Mouse (Mus musculus): Measurements from ENCODE around the gene Fgf12. TPM values are rescaled to one million over a fixed set of nuclear protein-coding genes. Genes with fewer than 3 reads are reported as not detected.
A peak's percentile ranks its signal among the peaks of the same experiment; 100 is the strongest.

Fgf12 gene
- total and polyA plus RNA-seq, 2 experiments from 2014 or later = 56.9 to 64.0 TPM

- TF ChIP-seq CTCF (IDR thresholded peaks at IDR 0.05) = no peak
- Histone ChIP-seq H3K27me3 (ENCODE audit: insufficient read depth, low read length) (no peaks in the 10 kb centered on the region), H3K27ac (ENCODE audit: low read depth, low read length) (no peak overlapping the region), H3K36me3 (ENCODE audit: insufficient read depth, low read length) (no peaks in the 10 kb centered on the region), H3K4me2 (ENCODE audit: low read depth, low read length, poor library complexity, severe bottlenecking) (no peak overlapping the region), H3K9me3 (ENCODE audit: low read length) (no peaks in the 10 kb centered on the region), H3K9ac (replicated peaks; ENCODE audit: low read length, poor library complexity, severe bottlenecking) (no peak overlapping the region), H3K4me3 (ENCODE audit: low read depth, low read length) (no peak overlapping the region), H3K4me1 (ENCODE audit: insufficient read depth, low read length) (no peaks in the 10 kb centered on the region)
- WGBS = 91% methylated on average over 5 of the region's 5 CpGs
- ATAC-seq (ENCODE audit: low FRiP score) = no peak
- DNase-seq (ENCODE audit: low spot score) = no peak
Observed at GRCm38 (mm10) chr16:28215930-28216329, 536.9 kb downstream of the Fgf12 start.

GRCm38 (mm10) chr16:28212411-28212810 lies 540.5 kb downstream of the Fgf12 start:
- no peaks in the 10 kb centered on the region for H3K9me3 ChIP-seq (ENCODE audit: low read length)
- no peaks in the 10 kb centered on the region for H3K4me1 ChIP-seq (ENCODE audit: insufficient read depth, low read length)
- H3K4me3 ChIP-seq (ENCODE audit: low read depth, low read length) = no peak overlapping the region
- no peak for TF ChIP-seq CTCF (IDR thresholded peaks at IDR 0.05)
- no peak for DNase-seq (ENCODE audit: low spot score)
- no peak overlapping the region for H3K4me2 ChIP-seq (ENCODE audit: low read depth, low read length, poor library complexity, severe bottlenecking)
- H3K27me3 ChIP-seq (ENCODE audit: insufficient read depth, low read length) = no peaks in the 10 kb centered on the region
- ATAC-seq (ENCODE audit: low FRiP score) = no peak
- no peak overlapping the region for H3K9ac ChIP-seq (replicated peaks; ENCODE audit: low read length, poor library complexity, severe bottlenecking)
- WGBS = 75% methylated on average over 1 of the region's 1 CpGs
- no peak overlapping the region for H3K27ac ChIP-seq (ENCODE audit: low read depth, low read length)
- no peaks in the 10 kb centered on the region for H3K36me3 ChIP-seq (ENCODE audit: insufficient read depth, low read length)

GRCm38 (mm10) chr16:28156443-28156842 lies 596.4 kb downstream of the Fgf12 start:
- Histone ChIP-seq H3K4me3 (ENCODE audit: low read depth, low read length) (no peak overlapping the region), H3K4me1 (ENCODE audit: insufficient read depth, low read length) (no peaks in the 10 kb centered on the region), H3K4me2 (ENCODE audit: low read depth, low read length, poor library complexity, severe bottlenecking) (no peak overlapping the region), H3K9ac (replicated peaks; ENCODE audit: low read length, poor library complexity, severe bottlenecking) (no peak overlapping the region), H3K36me3 (ENCODE audit: insufficient read depth, low read length) (no peaks in the 10 kb centered on the region), H3K27ac (ENCODE audit: low read depth, low read length) (no peak overlapping the region), H3K27me3 (ENCODE audit: insufficient read depth, low read length) (no peaks in the 10 kb centered on the region), H3K9me3 (ENCODE audit: low read length) (no peaks in the 10 kb centered on the region)
- WGBS = 92% methylated on average over 2 of the region's 2 CpGs
- DNase-seq (ENCODE audit: low spot score) = no peak
- ATAC-seq (ENCODE audit: low FRiP score) = no peak
- TF ChIP-seq CTCF (IDR thresholded peaks at IDR 0.05) = no peak

GRCm38 (mm10) chr16:28140972-28141371 lies 611.9 kb downstream of the Fgf12 start:
- peak; percentile 55 for TF ChIP-seq CTCF (IDR thresholded peaks at IDR 0.05)
- no peaks in the 10 kb centered on the region for H3K9me3 ChIP-seq (ENCODE audit: low read length)
- no peaks in the 10 kb centered on the region for H3K36me3 ChIP-seq (ENCODE audit: insufficient read depth, low read length)
- H3K9ac ChIP-seq (replicated peaks; ENCODE audit: low read length, poor library complexity, severe bottlenecking) = no peak overlapping the region
- DNase-seq (ENCODE audit: low spot score) = peak; percentile 13
- no peaks in the 10 kb centered on the region for H3K4me1 ChIP-seq (ENCODE audit: insufficient read depth, low read length)
- ATAC-seq (ENCODE audit: low FRiP score) = no peak
- no peak overlapping the region for H3K27ac ChIP-seq (ENCODE audit: low read depth, low read length)
- WGBS = 89% methylated on average over 3 of the region's 3 CpGs
- H3K4me2 ChIP-seq (ENCODE audit: low read depth, low read length, poor library complexity, severe bottlenecking) = no peak overlapping the region
- H3K4me3 ChIP-seq (ENCODE audit: low read depth, low read length) = no peak overlapping the region
- H3K27me3 ChIP-seq (ENCODE audit: insufficient read depth, low read length) = no peaks in the 10 kb centered on the region

- no peaks in the 10 kb centered on the region for H3K36me3 ChIP-seq (ENCODE audit: insufficient read depth, low read length)
- H3K9ac ChIP-seq (replicated peaks; ENCODE audit: low read length, poor library complexity, severe bottlenecking) = no peak overlapping the region
- no peaks in the 10 kb centered on the region for H3K9me3 ChIP-seq (ENCODE audit: low read length)
- TF ChIP-seq CTCF (IDR thresholded peaks at IDR 0.05) = no peak
- no peak for ATAC-seq (ENCODE audit: low FRiP score)
- H3K4me3 ChIP-seq (ENCODE audit: low read depth, low read length) = no peak overlapping the region
- DNase-seq (ENCODE audit: low spot score) = peak; percentile 19
- H3K27ac ChIP-seq (ENCODE audit: low read depth, low read length) = no peak overlapping the region
- H3K4me1 ChIP-seq (ENCODE audit: insufficient read depth, low read length) = no peaks in the 10 kb centered on the region
- WGBS = 73% methylated on average over 2 of the region's 2 CpGs
- H3K27me3 ChIP-seq (ENCODE audit: insufficient read depth, low read length) = no peaks in the 10 kb centered on the region
- H3K4me2 ChIP-seq (ENCODE audit: low read depth, low read length, poor library complexity, severe bottlenecking) = no peak overlapping the region
Observed at GRCm38 (mm10) chr16:28127006-28127405, 625.9 kb downstream of the Fgf12 start.

MicroRNAs encoded within 50 kb of the gene (microRNA counts, 519-probe panel; counts per million panel counts)
- microRNA mmu-miR-690 = 1,803 counts per million, percentile 63 among the panel's probes with 10 or more counts

Small RNAs within 50 kb of the gene (microRNA-seq; reads per million reads assigned to microRNA genes)
- not detected for gene Mir690 (ENCODE audit: borderline number of aligned reads)

Other genes starting within 250 kb of the Fgf12 start
- gene Mb21d2, start 176.6 kb upstream of the Fgf12 start, total RNA-seq (2014; rRNA removed) = 51.5 and 55.6 TPM in 2 replicates
- gene Mb21d2, start 176.6 kb upstream of the Fgf12 start, polyA plus RNA-seq (2015; fragmentation: Nextera tagmentation; extraction: Ambion mirVana) = 16.5 and 16.9 TPM in 2 replicates

All from midbrain, postnatal 0 days (tissue).